Mouse (Mus musculus): ENCODE results near the gene 1700017B05Rik.

- TF ChIP-seq POLR2A (IDR thresholded peaks at IDR 0.05; ENCODE audit: low read depth, low read length) (no peak), CTCF (IDR thresholded peaks at IDR 0.05; ENCODE audit: extremely low read depth, insufficient read length, insufficient replicate concordance, low read depth, low read length) (no peak)
Measured at GRCm38 (mm10) chr9:57233767-57234166, 28.6 kb downstream of the 1700017B05Rik start.

Data from small intestine, adult 2 months (tissue).